Mouse (Mus musculus) midbrain, embryonic 10.5 days (tissue): ENCODE data around the gene Man2c1. TPM values are rescaled to one million over a fixed set of nuclear protein-coding genes. Genes with fewer than 3 reads are reported as not detected.

ENCODE experiments used
- DNase-seq: peaks from one replicate; pipeline ENCODE4 v3.0.0-alpha.2; 2017; ENCODE audit warnings: low spot score
- H3K27ac ChIP-seq: fragments of 300-500 bp; sonication (generic); replicated peaks from 2 replicates; pipeline ENCODE4 v1.5.1; 2016; ENCODE audit warnings: mild to moderate bottlenecking
- H3K27me3 ChIP-seq: fragments of 300-500 bp; sonication (generic); 2 replicates; pipeline ENCODE4 v1.6.1; 2016; ENCODE audit warnings: low read depth, mild to moderate bottlenecking; ENCODE audit not compliant: poor library complexity, severe bottlenecking
- H3K36me3 ChIP-seq: fragments of 300-500 bp; sonication (generic); 2 replicates; pipeline ENCODE4 v1.6.1; 2016; ENCODE audit warnings: mild to moderate bottlenecking, moderate library complexity
- H3K4me1 ChIP-seq: fragments of 300-500 bp; sonication (generic); 2 replicates; pipeline ENCODE4 v1.6.1; 2016
- H3K4me3 ChIP-seq: fragments of 300-500 bp; sonication (generic); 2 replicates; pipeline ENCODE4 v1.5.1; 2016; ENCODE audit warnings: mild to moderate bottlenecking, moderate library complexity
- H3K9me3 ChIP-seq: fragments of 300-500 bp; sonication (generic); replicated peaks from 2 replicates; pipeline ENCODE4 v1.6.1; 2016; ENCODE audit warnings: mild to moderate bottlenecking
- WGBS: fragments of 180-500 bp; shearing (Covaris S2); methylation state at CpG from one replicate; pipeline ENCODE4 v1.1.7; 2016; 5-methylcytosine and 5-hydroxymethylcytosine counted together
- polyA plus RNA-seq: library from polyadenylated mRNA; unstranded; fragments of >200 nt; fragmentation: Nextera tagmentation; extraction: Ambion mirVana; gene quantifications from 2 replicates; pipeline ENCODE4 v1.2.1, GENCODE M21; 2016

The Man2c1 gene
- polyA plus RNA-seq, 1 experiment from 2014 or later, result 61.1 TPM

DNA sequence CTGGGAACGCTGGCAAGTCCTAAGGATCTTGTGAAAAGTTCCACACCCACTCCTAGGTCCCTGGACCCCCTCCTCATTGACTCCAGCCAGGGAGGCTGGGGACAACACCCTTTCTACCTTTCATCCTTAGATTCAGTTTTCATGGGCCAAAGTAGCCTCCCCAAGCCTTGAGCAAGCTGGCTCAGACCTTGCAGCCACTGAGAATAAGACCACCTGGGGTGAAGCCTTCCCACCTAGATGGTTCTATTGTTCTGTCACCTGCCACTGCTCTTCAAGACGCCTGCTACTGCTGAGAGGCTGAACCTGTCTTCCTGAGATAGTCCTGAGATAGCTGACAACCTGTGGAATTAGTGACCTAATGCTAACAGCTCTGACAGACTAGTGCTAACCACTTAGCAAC is 32.6 kb downstream of the Man2c1 start:
- no peaks in the 10 kb centered on the region for H3K9me3 ChIP-seq
- H3K4me1 ChIP-seq, result peaks cover 5% of the 10 kb centered on the region
- 45% methylated on average over 2 of the region's 2 CpGs for WGBS
- no peaks in the 10 kb centered on the region for H3K36me3 ChIP-seq
- no peak overlapping the region for H3K27ac ChIP-seq
- H3K27me3 ChIP-seq, result 0 out of 2 replicates have a peak, but pooled peaks cover 3% of the 10 kb centered on the region
- no peak overlapping the region for H3K4me3 ChIP-seq
- no peak for DNase-seq

DNA sequence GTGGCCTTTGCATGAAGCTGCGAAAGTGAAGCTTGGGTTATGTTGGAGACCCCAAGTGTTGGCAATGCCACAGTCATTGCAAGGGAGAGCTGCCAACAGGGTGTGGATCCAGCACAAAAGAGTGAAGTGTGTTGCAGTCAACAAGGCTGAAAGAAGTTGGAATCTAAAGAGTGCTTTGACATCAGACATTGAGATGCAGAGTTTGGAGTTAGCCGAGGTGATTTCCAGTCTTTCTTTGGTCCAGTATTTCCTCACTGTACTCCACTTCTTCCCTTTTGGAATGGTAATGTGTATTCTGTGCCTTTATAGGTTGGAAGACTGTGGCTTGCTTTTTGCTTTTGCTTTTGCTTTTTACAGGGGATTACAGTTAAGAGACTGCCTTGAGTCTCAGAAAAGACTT is 35.7 kb downstream of the Man2c1 start:
- no peak for DNase-seq
- Histone ChIP-seq H3K36me3 (no peaks in the 10 kb centered on the region), H3K4me1 (no peaks in the 10 kb centered on the region), H3K9me3 (no peaks in the 10 kb centered on the region), H3K4me3 (no peak overlapping the region), H3K27ac (no peak overlapping the region), H3K27me3 (no peaks in the 10 kb centered on the region)
- 88% methylated on average over 2 of the region's 2 CpGs for WGBS

DNA sequence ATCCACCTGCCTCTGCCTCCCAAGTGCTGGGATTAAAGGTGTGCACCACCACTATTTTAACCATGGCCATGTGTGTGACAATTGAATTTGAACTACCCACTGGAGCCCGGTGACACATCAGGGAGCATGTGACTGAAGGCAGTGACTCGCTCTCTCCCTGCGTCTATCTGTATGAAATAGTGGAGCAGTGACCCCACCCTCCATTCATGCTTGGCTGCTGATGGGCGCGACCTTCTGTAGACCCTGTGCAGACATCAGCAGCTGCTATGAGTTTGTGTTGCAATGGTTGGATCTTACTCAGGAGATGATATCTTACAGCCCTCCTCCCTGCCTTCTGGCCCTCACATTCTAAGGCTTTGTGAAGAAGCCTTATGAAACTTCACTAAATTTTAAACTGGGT is 37.9 kb downstream of the Man2c1 start:
- no peak overlapping the region for H3K4me3 ChIP-seq
- no peaks in the 10 kb centered on the region for H3K9me3 ChIP-seq
- 87% methylated on average over 5 of the region's 5 CpGs for WGBS
- DNase-seq, result no peak
- no peaks in the 10 kb centered on the region for H3K27me3 ChIP-seq
- no peaks in the 10 kb centered on the region for H3K36me3 ChIP-seq
- no peaks in the 10 kb centered on the region for H3K4me1 ChIP-seq
- no peak overlapping the region for H3K27ac ChIP-seq

Other genes starting within 250 kb of the Man2c1 start
- gene Snx33, start 202.3 kb upstream of the Man2c1 start, polyA plus RNA-seq, result 8.0 and 8.4 TPM in 2 replicates
- gene Imp3, start 193.2 kb upstream of the Man2c1 start, polyA plus RNA-seq, result 58.4 and 65.2 TPM in 2 replicates
- gene Snupn, start 179.8 kb upstream of the Man2c1 start, polyA plus RNA-seq, result 29.7 and 30.2 TPM in 2 replicates
- gene Ptpn9, start 135.8 kb upstream of the Man2c1 start, polyA plus RNA-seq, result 18.2 and 19.6 TPM in 2 replicates
- gene Sin3a, start 58.6 kb upstream of the Man2c1 start, polyA plus RNA-seq, result 51.6 and 56.7 TPM in 2 replicates
- 5.4 and 7.1 TPM in 2 replicates for gene Neil1, start 17.6 kb downstream of the Man2c1 start, polyA plus RNA-seq
- gene Commd4, start 27.6 kb downstream of the Man2c1 start, polyA plus RNA-seq, result 117 and 122 TPM in 2 replicates
- not detected in 2 replicates for gene Trcg1, start 105.9 kb downstream of the Man2c1 start, polyA plus RNA-seq
- 11.8 TPM in 2 replicates for gene 1700017B05Rik, start 131.9 kb downstream of the Man2c1 start, polyA plus RNA-seq